ENCODE assay signal across 24 mouse cellular contexts in genomic region chr2:102241626-102242025, GRCm38 (mm10).
"Had no signal": no experiment of that assay in that cellular context is flagged by ENCODE, and none has a peak within 500 bp of the region (broad histone marks: within the 10 kb centered on the region; RNA-seq: fewer than 3 reads in every experiment).

No protein-coding gene starts in this region.

- H3K36me3 ChIP-seq: heart, embryonic 10.5 days; heart, embryonic 12.5 days; hindbrain, embryonic 10.5 days; hindbrain, embryonic 12.5 days; intestine, embryonic 15.5 days; limb, embryonic 13.5 days; limb, embryonic 15.5 days had no signal

- H3K27ac ChIP-seq: gastrocnemius, adult 2 months; heart, embryonic 10.5 days; hindbrain, embryonic 10.5 days; hindbrain, embryonic 12.5 days; hindbrain, embryonic 14.5 days; intestine, embryonic 15.5 days; limb, embryonic 13.5 days; limb, embryonic 15.5 days had no signal

- DNase-seq: gastrocnemius, adult 2 months; gastrocnemius, postnatal 10 days; gastrocnemius, postnatal 25 days; heart, adult 18-20 months; heart, postnatal 10 days; heart, postnatal 4 days; kidney, adult 18-20 months; kidney, adult 8-10 months; kidney, postnatal 10 days; kidney, postnatal 36 days; layer of hippocampus, adult 9-11 months; layer of hippocampus, postnatal 36 days; left cerebral cortex, postnatal 4 days had no signal

- H3K27me3 ChIP-seq: hindbrain, embryonic 12.5 days; intestine, embryonic 15.5 days; limb, embryonic 15.5 days had no signal

- ATAC-seq: hindbrain, embryonic 16.5 days; inflammation-experienced regulatory T-cells, adult 6 months; intestine, embryonic 15.5 days; intestine, postnatal 0 days had no signal

- H3K4me3 ChIP-seq: gastrocnemius, adult 2 months; heart, embryonic 10.5 days; heart, embryonic 12.5 days; hindbrain, embryonic 10.5 days; hindbrain, embryonic 12.5 days; intestine, embryonic 15.5 days; limb, embryonic 13.5 days; limb, embryonic 15.5 days had no signal

- H3K4me1 ChIP-seq: heart, embryonic 10.5 days; heart, embryonic 12.5 days; hindbrain, embryonic 10.5 days; hindbrain, embryonic 12.5 days; intestine, embryonic 15.5 days; limb, embryonic 13.5 days; limb, embryonic 15.5 days had no signal
